Mouse (Mus musculus): Measurements from ENCODE around the gene Lmx1a. TPM values are rescaled to one million over a fixed set of nuclear protein-coding genes. Genes with fewer than 3 reads are reported as not detected.

Gene Lmx1a
- polyA plus RNA-seq, 1 experiment: not detected

DNA sequence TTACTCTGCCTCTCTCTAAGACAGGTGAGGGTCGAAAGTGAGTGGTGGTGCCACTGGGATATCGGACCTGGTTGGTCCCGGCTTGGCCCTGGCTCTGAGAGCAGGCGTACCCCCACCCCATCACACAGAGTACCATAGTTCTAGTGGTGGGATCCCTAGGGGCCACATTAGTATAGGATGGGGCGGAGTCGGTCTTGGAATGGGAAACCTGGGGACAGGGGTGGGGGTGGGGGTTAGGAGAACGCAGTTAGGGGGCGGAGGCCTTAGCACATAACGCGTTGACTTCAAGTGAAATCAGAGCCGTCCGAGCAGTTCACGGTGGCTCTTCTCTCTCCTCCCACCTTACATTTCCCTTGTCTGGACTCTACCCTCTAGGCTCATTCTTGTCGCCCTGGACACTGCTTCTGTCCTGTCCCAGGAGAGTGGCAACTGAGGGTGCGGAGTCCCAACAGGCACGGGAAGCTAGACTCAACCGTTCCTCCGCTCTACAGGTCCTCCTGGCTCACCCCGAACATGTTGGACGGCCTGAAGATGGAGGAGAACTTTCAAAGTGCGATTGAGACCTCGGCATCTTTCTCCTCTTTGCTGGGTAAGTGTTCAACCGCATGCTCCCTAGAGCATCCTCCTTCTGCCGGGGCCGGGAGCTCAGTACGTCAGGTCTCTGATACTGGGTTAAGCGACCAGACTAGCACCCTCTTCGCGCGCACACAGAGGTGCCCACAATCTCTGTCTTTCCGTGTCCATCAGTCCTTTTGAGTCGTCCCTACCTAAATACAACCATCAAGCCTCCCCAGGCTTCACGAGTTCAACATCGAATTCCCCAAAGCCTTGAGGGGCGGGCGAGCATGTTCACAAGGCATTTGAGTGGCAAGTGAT is 463 bp downstream of the Lmx1a start:
- Histone ChIP-seq H3K36me3 (ENCODE audit: control insufficient read depth, insufficient read depth) (no peaks in the 10 kb centered on the region), H3K27me3 (ENCODE audit: control insufficient read depth, insufficient read depth, insufficient read length) (peaks cover 22% of the 10 kb centered on the region), H3K4me3 (no peak overlapping the region), H3ac (ENCODE audit: control insufficient read depth, insufficient read length) (no peak overlapping the region), H3K79me2 (ENCODE audit: control insufficient read depth, insufficient read depth) (no peaks in the 10 kb centered on the region), H3K4me2 (ENCODE audit: low read depth) (no peak overlapping the region)
- no peak for TF ChIP-seq USF1 (IDR thresholded peaks at IDR 0.05; ENCODE audit: low read depth)
- no peak for TF ChIP-seq MAX (IDR thresholded peaks at IDR 0.05; ENCODE audit: low read depth)
- no peak for TF ChIP-seq MYOD1 (IDR thresholded peaks at IDR 0.05; ENCODE audit: control insufficient read depth in 1 of 3, insufficient read length in 2 of 3, low read depth in 2 of 3)
- TF ChIP-seq TCF3 (IDR thresholded peaks at IDR 0.05; ENCODE audit: insufficient read length, low read depth): no peak
- no peak for TF ChIP-seq REST (IDR thresholded peaks at IDR 0.05; ENCODE audit: insufficient read depth, insufficient read length)
- TF ChIP-seq SRF (IDR thresholded peaks at IDR 0.05; ENCODE audit: control insufficient read depth, insufficient read length, low read depth): no peak
- no peak for TF ChIP-seq POLR2A (IDR thresholded peaks at IDR 0.05; ENCODE audit: insufficient read length, low read depth)
- no peak for TF ChIP-seq MYOG (IDR thresholded peaks at IDR 0.05; ENCODE audit: control insufficient read depth in 1 of 3, insufficient read depth in 1 of 3, insufficient read length in 2 of 3, low read depth in 2 of 3)

GRCm38 (mm10) chr1:167690138-167690710 is 1.2 kb downstream of the Lmx1a start:
- TF ChIP-seq MYOD1 (IDR thresholded peaks at IDR 0.05; ENCODE audit: control insufficient read depth in 1 of 3, insufficient read length in 2 of 3, low read depth in 2 of 3) (no peak), POLR2AphosphoS2 (IDR thresholded peaks at IDR 0.05; ENCODE audit: insufficient read length, low read depth) (no peak), CEBPB (IDR thresholded peaks at IDR 0.05; ENCODE audit: insufficient read depth, poor library complexity, severe bottlenecking) (no peak), SRF (IDR thresholded peaks at IDR 0.05; ENCODE audit: control insufficient read depth, insufficient read length, low read depth) (no peak), MYOG (IDR thresholded peaks at IDR 0.05; ENCODE audit: control insufficient read depth in 1 of 3, insufficient read depth in 1 of 3, insufficient read length in 2 of 3, low read depth in 2 of 3) (no peak), TCF12 (IDR thresholded peaks at IDR 0.05; ENCODE audit: insufficient read depth, poor library complexity, severe bottlenecking) (no peak), POLR2A (IDR thresholded peaks at IDR 0.05; ENCODE audit: insufficient read length, low read depth) (no peak), USF1 (IDR thresholded peaks at IDR 0.05; ENCODE audit: low read depth) (no peak), REST (IDR thresholded peaks at IDR 0.05; ENCODE audit: insufficient read depth, insufficient read length) (no peak), TCF3 (IDR thresholded peaks at IDR 0.05; ENCODE audit: insufficient read length, low read depth) (no peak), MAX (IDR thresholded peaks at IDR 0.05; ENCODE audit: low read depth) (no peak), E2F4 (IDR thresholded peaks at IDR 0.05; ENCODE audit: insufficient read depth) (no peak)
- Histone ChIP-seq H3K27me3 (ENCODE audit: control insufficient read depth, insufficient read depth, insufficient read length) (peaks cover 22% of the 10 kb centered on the region), H3K79me2 (ENCODE audit: control insufficient read depth, insufficient read depth) (no peaks in the 10 kb centered on the region)

DNA sequence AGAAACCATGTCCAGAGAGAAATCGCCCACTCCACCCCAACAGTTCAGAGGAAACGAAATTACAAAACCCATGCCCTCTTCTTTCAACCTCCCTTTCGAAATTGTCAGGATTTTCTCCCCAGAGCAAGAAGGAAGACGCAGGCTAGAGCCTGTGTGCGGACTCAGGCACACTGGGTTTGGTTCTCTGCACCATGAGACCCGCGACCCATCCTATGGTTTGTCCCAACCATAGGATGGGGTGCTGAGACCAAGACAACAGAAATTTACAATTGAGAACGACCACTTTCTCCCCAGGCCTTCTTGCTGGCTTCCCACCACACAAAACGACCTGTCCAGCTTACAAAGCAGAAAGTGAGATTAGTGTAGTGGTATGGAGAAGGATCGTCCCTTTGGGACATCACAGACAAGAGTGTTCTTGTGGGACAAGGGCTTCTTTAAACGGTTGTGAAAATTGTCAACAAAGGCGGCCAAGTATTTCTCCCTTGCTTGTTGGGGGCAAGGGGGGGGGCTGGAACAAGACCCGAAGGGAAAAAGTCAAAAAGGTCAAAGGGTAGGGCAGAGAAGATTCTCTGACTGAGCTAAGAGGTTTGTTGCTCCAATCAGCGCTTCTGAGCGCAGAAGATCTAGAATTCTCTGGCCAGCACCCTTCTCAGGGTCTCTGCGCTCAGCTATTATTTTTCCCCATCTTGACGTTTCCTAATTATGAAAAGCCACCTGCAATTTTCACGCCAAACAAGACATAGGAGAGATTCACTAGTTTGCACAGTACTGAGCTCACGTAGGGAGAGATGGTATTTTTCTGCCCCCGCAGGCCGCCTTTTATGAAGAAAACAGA is 1.9 kb downstream of the Lmx1a start:
- Histone ChIP-seq H3K4me3 (no peak overlapping the region), H3K79me2 (ENCODE audit: control insufficient read depth, insufficient read depth) (no peaks in the 10 kb centered on the region), H3K27me3 (ENCODE audit: control insufficient read depth, insufficient read depth, insufficient read length) (peaks cover 22% of the 10 kb centered on the region), H3ac (ENCODE audit: control insufficient read depth, insufficient read length) (no peak overlapping the region), H3K36me3 (ENCODE audit: control insufficient read depth, insufficient read depth) (no peaks in the 10 kb centered on the region), H3K4me2 (ENCODE audit: low read depth) (no peak overlapping the region)
- TF ChIP-seq REST (IDR thresholded peaks at IDR 0.05; ENCODE audit: insufficient read depth, insufficient read length) (no peak), POLR2AphosphoS2 (IDR thresholded peaks at IDR 0.05; ENCODE audit: insufficient read length, low read depth) (no peak), TCF3 (IDR thresholded peaks at IDR 0.05; ENCODE audit: insufficient read length, low read depth) (no peak), POLR2A (IDR thresholded peaks at IDR 0.05; ENCODE audit: insufficient read length, low read depth) (no peak), MAX (IDR thresholded peaks at IDR 0.05; ENCODE audit: low read depth) (no peak), USF1 (IDR thresholded peaks at IDR 0.05; ENCODE audit: low read depth) (no peak), CEBPB (IDR thresholded peaks at IDR 0.05; ENCODE audit: insufficient read depth, poor library complexity, severe bottlenecking) (no peak), E2F4 (IDR thresholded peaks at IDR 0.05; ENCODE audit: insufficient read depth) (no peak), TCF12 (IDR thresholded peaks at IDR 0.05; ENCODE audit: insufficient read depth, poor library complexity, severe bottlenecking) (no peak), MYOG (IDR thresholded peaks at IDR 0.05; ENCODE audit: control insufficient read depth in 1 of 3, insufficient read depth in 1 of 3, insufficient read length in 2 of 3, low read depth in 2 of 3) (no peak), MYOD1 (IDR thresholded peaks at IDR 0.05; ENCODE audit: control insufficient read depth in 1 of 3, insufficient read length in 2 of 3, low read depth in 2 of 3) (no peak), SRF (IDR thresholded peaks at IDR 0.05; ENCODE audit: control insufficient read depth, insufficient read length, low read depth) (no peak)

More at GRCm38 (mm10) chr1:167690138-167690710, 1.2 kb downstream of the Lmx1a start:
- Histone ChIP-seq H3K4me2 (ENCODE audit: low read depth) (no peak overlapping the region), H3ac (ENCODE audit: control insufficient read depth, insufficient read length) (no peak overlapping the region), H3K36me3 (ENCODE audit: control insufficient read depth, insufficient read depth) (no peaks in the 10 kb centered on the region), H3K4me3 (no peak overlapping the region)
